Mouse (Mus musculus) forebrain, embryonic 16.5 days (tissue): ENCODE results near the gene Zfp953. TPM values are rescaled to one million over a fixed set of nuclear protein-coding genes. Genes with fewer than 3 reads are reported as not detected.
"Not testable (repeated sequence)": the region's sequence is repeated elsewhere in the genome, so short reads cannot be mapped to it uniquely, and the experiment has no call there.

Experiments
- ATAC-seq: fragments of 200-750 bp; cut with Nextera tagmentation; 2 replicates; pipeline ENCODE4 v1.8.0; 2017; ENCODE audit warnings: mild to moderate bottlenecking, moderate library complexity
- H3K27ac ChIP-seq: fragments of 300-500 bp; sonication (generic); 2 replicates; pipeline ENCODE4 v1.5.1; 2014; ENCODE audit warnings: low read length, control low read depth
- H3K27me3 ChIP-seq: fragments of 300-500 bp; sonication (generic); replicated peaks from 2 replicates; pipeline ENCODE4 v1.6.1; 2014; ENCODE audit warnings: low read length; ENCODE audit not compliant: control insufficient read depth, insufficient read depth
- H3K36me3 ChIP-seq: fragments of 300-500 bp; sonication (generic); 2 replicates; pipeline ENCODE4 v1.6.1; 2014; ENCODE audit not compliant: control insufficient read depth, insufficient read depth
- H3K4me1 ChIP-seq: fragments of 300-500 bp; sonication (generic); replicated peaks from 2 replicates; pipeline ENCODE4 v1.6.1; 2014; ENCODE audit warnings: low read length; ENCODE audit not compliant: control insufficient read depth, insufficient read depth
- H3K4me2 ChIP-seq: fragments of 300-500 bp; sonication (generic); 2 replicates; pipeline ENCODE4 v1.6.1; 2014; ENCODE audit warnings: mild to moderate bottlenecking, low read length, control low read depth
- H3K4me3 ChIP-seq: fragments of 300-500 bp; sonication (generic); replicated peaks from 2 replicates; pipeline ENCODE4 v1.5.1; 2014; ENCODE audit warnings: mild to moderate bottlenecking, low read length, control low read depth
- H3K9ac ChIP-seq: fragments of 300-500 bp; sonication (generic); replicated peaks from 2 replicates; pipeline ENCODE4 v1.6.1; 2014; ENCODE audit warnings: low read depth, low read length, control low read depth
- H3K9me3 ChIP-seq: fragments of 300-500 bp; sonication (generic); 2 replicates; pipeline ENCODE4 v1.6.1; 2016; ENCODE audit warnings: low read length; ENCODE audit not compliant: control insufficient read depth
- WGBS: fragments of 180-500 bp; shearing (Covaris S2); extraction: QIAGEN DNeasy Blood & Tissue Kit; methylation state at CpG from one replicate; pipeline ENCODE4 v1.1.7; 2014; 5-methylcytosine and 5-hydroxymethylcytosine counted together
- polyA plus RNA-seq: library from polyadenylated mRNA; unstranded; fragments of >200 nt; fragmentation: Nextera tagmentation; extraction: Ambion mirVana; gene quantifications from 2 replicates; pipeline ENCODE4 v1.2.1, GENCODE M21; 2015

Gene Zfp953
- polyA plus RNA-seq, result 0.62 and 0.68 TPM in 2 replicates

DNA sequence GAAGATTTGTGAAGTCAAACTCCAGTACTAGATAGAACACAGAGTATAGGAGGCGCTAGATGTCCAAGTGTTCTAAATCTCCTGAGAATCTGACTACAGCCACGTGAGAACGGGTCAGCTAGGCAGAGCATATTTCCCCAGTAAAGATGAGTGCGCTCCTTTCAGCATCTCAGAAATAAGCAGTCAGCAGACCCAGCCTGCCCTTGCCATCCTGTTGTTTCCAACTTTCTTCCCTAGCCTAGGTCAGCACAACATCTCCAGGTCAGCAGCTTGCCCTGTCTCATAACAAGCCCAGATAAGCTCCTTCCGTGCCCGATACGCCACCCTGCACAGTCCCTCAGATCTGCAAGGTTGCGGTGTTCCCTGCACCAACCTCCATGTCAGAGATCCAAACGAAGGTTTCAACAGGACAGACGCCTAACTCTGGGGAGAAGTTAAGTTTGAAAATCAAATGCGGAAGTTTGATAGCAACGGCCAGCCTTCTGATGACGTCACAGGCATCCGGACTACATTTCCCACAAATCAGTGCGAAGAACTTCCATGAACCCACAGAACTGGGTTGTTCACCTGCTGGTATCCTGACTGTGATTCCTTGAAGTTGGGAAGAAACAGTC lies at the start of gene Zfp953, which contains the start of gene Gm28044:
Gene Zfp953 (minus strand): TSS at position 475 of the 614 bp plus-strand sequence.
Gene Gm28044 (minus strand): TSS at position 406 of the 614 bp plus-strand sequence.
- peak within 1 kb of the TSS; percentile 30 for H3K9ac ChIP-seq
- peak within 1 kb of the TSS; percentile 75 for H3K4me2 ChIP-seq
- no peak within 1 kb of the TSS for H3K27ac ChIP-seq
- H3K4me1 ChIP-seq, result peaks cover 8% of the 10 kb centered on the region
- H3K4me3 ChIP-seq, result peak within 1 kb of the TSS; percentile 60
- H3K9me3 ChIP-seq, result no peaks in the 10 kb centered on the region
- no peaks in the 10 kb centered on the region for H3K36me3 ChIP-seq
- WGBS, result under 1% methylated on average over 15 of the region's 15 CpGs
- no peaks in the 10 kb centered on the region for H3K27me3 ChIP-seq
- ATAC-seq, result peak; percentile 96

DNA sequence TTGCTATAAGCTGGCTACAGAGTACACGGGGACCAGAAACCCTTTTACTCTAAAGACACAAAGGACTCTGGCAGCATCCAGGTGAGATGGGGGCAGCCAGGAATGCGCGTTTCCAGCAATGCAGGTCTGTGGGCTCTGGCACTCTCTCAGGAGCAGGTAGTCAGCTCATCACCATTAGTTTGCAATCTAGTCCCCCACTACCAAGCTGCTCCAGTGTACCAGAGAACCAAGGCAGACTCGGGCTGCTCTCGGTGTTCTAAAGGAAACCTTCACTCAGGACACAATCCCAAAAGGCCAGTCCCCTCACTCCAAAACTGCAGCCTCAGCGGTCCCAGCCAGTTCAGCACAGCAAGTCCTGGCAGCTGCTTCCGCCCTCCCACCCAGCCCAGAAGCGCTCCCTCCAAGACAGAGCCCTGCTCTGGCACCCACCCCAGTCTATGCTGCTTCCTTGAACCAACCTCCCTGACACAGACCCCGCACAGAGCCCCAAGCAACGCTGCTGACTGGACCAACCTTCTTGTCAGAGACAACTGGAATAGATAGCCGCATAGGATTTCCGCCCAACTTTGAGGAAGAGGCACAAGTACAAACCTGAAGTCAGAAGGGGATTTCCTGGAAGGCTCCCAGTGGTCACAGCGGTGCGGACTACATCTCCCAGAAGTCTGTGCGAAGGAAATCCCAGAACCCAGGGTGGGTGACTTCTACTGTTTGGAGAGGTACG lies 38.9 kb upstream of the Zfp953 start, which contains the start of gene Zfp429:
Gene Zfp429 (minus strand): TSS at position 637 of the 721 bp plus-strand sequence.
- not testable (repeated sequence) for H3K9me3 ChIP-seq, H3K4me1 ChIP-seq, H3K36me3 ChIP-seq, H3K27ac ChIP-seq, H3K27me3 ChIP-seq
- Histone ChIP-seq H3K9ac (peak within 1 kb of the TSS; percentile 55), H3K4me3 (peak within 1 kb of the TSS; percentile 56), H3K4me2 (peak within 1 kb of the TSS; percentile 55)
- WGBS, result 2% methylated on average over 14 of the region's 16 CpGs
- ATAC-seq, result peak; percentile 97

DNA sequence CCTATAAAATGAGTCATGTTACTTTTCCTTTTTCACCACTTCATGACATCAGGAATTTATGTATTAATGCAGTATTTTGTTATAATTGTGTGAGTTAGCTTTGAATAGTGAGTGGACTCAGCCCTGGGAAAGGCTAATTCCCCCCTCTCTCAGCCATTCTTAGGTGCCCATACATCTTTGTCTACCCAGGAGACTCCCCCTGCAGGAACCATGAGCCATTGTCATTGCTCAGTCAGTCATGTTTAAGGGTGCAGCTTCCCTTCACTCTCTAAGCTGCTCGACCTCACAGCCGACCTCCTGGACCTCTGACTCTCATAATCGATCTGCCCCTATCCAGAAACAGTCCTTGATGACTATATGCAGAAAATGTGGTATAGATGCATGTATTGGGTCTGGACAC lies 15.8 kb upstream of the Zfp953 start:
- not testable (repeated sequence) for H3K27ac ChIP-seq, ATAC-seq

DNA sequence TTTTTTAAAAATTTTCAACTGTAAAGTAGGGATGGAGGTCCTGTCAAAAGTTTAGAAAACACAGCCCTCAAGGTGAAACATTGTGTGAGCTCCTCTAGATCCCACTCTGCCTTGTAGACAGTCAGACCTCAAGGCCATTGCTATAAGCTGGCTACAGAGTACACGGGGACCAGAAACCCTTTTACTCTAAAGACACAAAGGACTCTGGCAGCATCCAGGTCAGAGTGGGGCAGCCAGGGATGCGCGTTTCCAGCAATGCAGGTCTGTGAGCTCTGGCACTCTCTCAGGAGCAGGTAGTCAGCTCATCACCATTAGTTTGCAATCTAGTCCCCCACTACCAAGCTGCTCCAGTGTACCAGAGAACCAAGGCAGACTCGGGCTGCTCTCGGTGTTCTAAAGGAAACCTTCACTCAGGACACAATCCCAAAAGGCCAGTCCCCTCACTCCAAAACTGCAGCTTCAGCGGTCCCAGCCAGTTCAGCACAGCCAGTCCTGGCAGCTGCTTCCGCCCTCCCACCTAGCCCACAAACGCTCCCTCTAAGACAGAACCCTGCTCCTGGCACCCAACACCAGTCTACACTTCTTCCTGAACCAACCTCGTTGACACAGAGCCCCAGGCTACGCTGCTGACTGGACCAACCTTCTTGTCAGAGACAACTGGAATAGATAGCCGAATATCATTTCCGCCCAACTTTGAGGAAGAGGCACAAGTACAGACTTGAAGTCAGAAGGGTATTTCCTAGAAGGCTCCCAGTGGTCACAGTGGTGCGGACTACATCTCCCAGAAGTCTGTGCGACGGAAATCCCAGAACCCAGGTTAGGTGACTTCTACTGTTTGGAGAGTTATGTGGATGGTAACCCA lies 14.9 kb upstream of the Zfp953 start, which contains the start of the genes Gm28041 and Zfp456:
Gene Gm28041 (minus strand): TSS at position 684 of the 862 bp plus-strand sequence.
Gene Zfp456 (minus strand): TSS at position 761 of the 862 bp plus-strand sequence.
- H3K9ac ChIP-seq, result peak within 1 kb of the TSS; percentile 37; the same call in 1 of the 2 replicates
- 17% methylated on average over 13 of the region's 15 CpGs for WGBS
- H3K27ac ChIP-seq, H3K9me3 ChIP-seq, H3K4me1 ChIP-seq, H3K27me3 ChIP-seq, H3K36me3 ChIP-seq: not testable (repeated sequence)
- H3K4me3 ChIP-seq, result peak within 1 kb of the TSS; percentile 42
- peak within 1 kb of the TSS; percentile 62 for H3K4me2 ChIP-seq
- peak; percentile 95 for ATAC-seq

More for the DNA sequence above, 15.8 kb upstream of the Zfp953 start:
- not testable (repeated sequence) for H3K9ac ChIP-seq, H3K9me3 ChIP-seq, H3K4me2 ChIP-seq, H3K27me3 ChIP-seq, H3K4me1 ChIP-seq, H3K36me3 ChIP-seq, H3K4me3 ChIP-seq
- WGBS, result 50% methylated on average over 3 of the region's 3 CpGs

DNA sequence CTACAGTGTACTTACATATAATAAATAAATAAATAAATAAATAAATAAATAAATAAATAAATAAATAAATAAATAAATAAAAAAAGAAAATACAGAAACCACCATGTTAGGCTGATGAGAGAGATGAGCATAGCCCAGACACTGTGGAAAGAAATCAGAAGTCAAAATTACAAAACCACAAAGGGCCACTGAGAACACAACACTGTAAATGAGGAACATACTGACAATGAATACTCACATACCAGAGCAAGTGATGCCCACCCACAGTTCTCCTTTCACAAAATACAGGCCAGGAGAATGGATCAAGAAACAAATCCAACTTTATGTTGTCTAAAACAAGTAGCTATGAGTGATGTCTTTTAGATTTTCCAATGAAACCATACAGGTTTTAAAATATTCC lies 8.6 kb downstream of the Zfp953 start:
- Histone ChIP-seq H3K27ac (no peak overlapping the region), H3K27me3 (no peaks in the 10 kb centered on the region), H3K9ac (no peak overlapping the region), H3K36me3 (no peaks in the 10 kb centered on the region), H3K4me3 (no peak overlapping the region), H3K4me1 (no peaks in the 10 kb centered on the region), H3K9me3 (no peaks in the 10 kb centered on the region), H3K4me2 (no peak overlapping the region)
- no peak for ATAC-seq

DNA sequence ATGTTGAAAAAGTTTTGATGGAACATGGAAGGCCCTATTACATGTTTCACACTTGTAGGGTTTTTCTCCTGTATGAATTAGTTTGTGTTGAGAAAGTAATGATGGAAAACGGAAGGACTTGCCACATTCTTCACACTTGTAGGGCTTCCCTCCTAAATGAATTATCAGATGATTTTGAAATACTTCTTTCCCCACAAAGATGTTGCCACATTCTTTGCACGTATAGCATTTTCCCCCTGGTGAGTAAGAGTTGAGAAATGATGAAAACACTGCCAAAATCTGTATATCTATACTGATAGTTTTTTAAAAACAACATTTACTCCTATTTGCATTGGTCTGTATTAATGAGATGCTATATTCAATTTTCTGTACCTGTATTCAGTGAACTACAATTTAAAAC lies 17.0 kb downstream of the Zfp953 start:
- no peaks in the 10 kb centered on the region for H3K4me1 ChIP-seq
- no peak overlapping the region for H3K9ac ChIP-seq
- H3K27me3 ChIP-seq, result no peaks in the 10 kb centered on the region
- WGBS, result 92% methylated on average over 2 of the region's 2 CpGs
- H3K4me2 ChIP-seq, result no peak overlapping the region
- ATAC-seq, result no peak
- no peak overlapping the region for H3K27ac ChIP-seq
- H3K36me3 ChIP-seq, result no peaks in the 10 kb centered on the region
- no peaks in the 10 kb centered on the region for H3K9me3 ChIP-seq
- H3K4me3 ChIP-seq, result no peak overlapping the region

DNA sequence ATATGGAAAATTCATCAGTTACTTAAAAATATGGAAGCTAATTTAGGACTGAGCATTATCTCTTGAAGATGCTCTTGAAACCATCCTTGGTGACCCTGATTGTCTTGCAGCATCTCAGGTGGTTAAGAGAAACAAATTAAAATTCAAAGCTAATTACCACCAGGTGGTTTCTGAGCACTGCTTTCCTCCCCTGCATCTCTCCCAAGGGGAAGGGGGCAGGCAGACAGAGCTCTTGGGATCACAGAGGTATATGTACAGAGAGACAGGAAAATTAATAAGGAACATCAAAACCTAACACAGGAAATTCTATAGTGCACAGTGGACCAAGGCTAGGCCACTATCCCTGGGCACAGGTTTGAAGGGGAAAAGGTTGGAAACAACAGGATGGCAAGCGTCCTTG lies 27.5 kb downstream of the Zfp953 start:
- peaks cover 7% of the 10 kb centered on the region; the same call in 1 of the 2 replicates for H3K4me1 ChIP-seq
- WGBS, result 67% methylated on average over 1 of the region's 1 CpGs

DNA sequence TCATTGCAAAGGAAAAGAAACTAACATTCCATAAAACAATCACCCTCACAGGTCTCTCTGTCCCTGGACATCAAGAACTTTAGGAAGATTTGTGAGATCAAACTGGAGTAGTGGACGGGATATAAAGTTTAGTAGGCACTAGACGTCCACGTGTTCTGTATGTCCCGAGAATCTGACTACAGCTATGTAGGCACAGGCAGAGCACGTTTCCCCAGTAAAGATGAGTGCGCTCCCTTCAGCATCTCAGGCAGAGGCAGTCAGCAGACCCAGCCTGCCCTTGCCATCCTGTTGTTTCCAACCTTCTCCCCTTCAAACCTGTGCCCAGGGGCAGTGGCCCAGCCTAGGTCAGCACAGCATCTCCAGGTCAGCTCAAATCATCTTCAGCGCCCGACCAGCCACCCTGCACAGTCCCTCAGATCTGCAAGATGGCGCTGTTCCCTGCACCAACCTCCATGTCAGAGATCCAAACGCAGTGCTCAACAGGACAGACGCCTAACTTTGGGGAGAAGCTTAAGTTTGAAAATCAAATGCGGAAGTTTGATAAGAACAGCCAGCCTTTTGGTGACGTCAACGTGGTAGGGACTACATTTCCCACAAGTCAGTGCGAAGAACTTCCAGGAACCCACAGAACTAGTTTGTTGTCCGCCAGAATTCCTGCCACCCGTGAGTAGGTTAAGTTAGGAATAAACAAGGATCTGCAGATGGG lies 28.2 kb downstream of the Zfp953 start, which contains the start of gene Zfp595:
Gene Zfp595 (minus strand): TSS at position 552 of the 706 bp plus-strand sequence.
- WGBS, result 16% methylated on average over 17 of the region's 17 CpGs
- peaks cover 3% of the 10 kb centered on the region; the same call in 1 of the 2 replicates for H3K9me3 ChIP-seq
- peak; percentile 92 for ATAC-seq
- H3K4me3 ChIP-seq, result peak within 1 kb of the TSS; percentile 54
- H3K4me2 ChIP-seq, result peak within 1 kb of the TSS; percentile 63
- no peaks in the 10 kb centered on the region for H3K36me3 ChIP-seq
- peaks cover 7% of the 10 kb centered on the region; the same call in 1 of the 2 replicates for H3K4me1 ChIP-seq
- H3K9ac ChIP-seq, result peak within 1 kb of the TSS; percentile 47
- no peaks in the 10 kb centered on the region for H3K27me3 ChIP-seq
- H3K27ac ChIP-seq, result no peak within 1 kb of the TSS

More for the DNA sequence above, 27.5 kb downstream of the Zfp953 start:
- Histone ChIP-seq H3K36me3 (no peaks in the 10 kb centered on the region), H3K9me3 (peaks cover 3% of the 10 kb centered on the region; the same call in 1 of the 2 replicates), H3K27ac (no peak overlapping the region), H3K4me3 (peak overlapping the region; percentile 54), H3K27me3 (no peaks in the 10 kb centered on the region), H3K4me2 (peak overlapping the region; percentile 63), H3K9ac (peak overlapping the region; percentile 47; the same call in 1 of the 2 replicates)
- peak; percentile 59 for ATAC-seq
